In genomic region chr6:4436439-4436838, GRCm38 (mm10) we compare ENCODE assay signal across 24 mouse cellular contexts.
DNase-seq lines count a peak whose midpoint lies in the region; ATAC-seq and TF ChIP-seq lines count a peak whose summit lies in the region.
"Had no signal": no experiment of that assay in that cellular context is flagged by ENCODE, and none has a peak within 500 bp of the region (broad histone marks: within the 10 kb centered on the region; RNA-seq: fewer than 3 reads in every experiment).

No protein-coding gene starts in this region.

- no peaks in the 10 kb centered on the region for H3K27me3 ChIP-seq in kidney, postnatal 0 days (ENCODE audit: insufficient read depth, low read length)
- H3K27me3 ChIP-seq in kidney, embryonic 15.5 days: 0 out of 2 replicates have a peak, but pooled peaks cover 3% of the 10 kb centered on the region
- H3K27me3 ChIP-seq in limb, embryonic 13.5 days: no peaks in the 10 kb centered on the region
- H3K27me3 ChIP-seq: forebrain, embryonic 12.5 days; heart, embryonic 13.5 days; hindbrain, embryonic 15.5 days; intestine, embryonic 15.5 days; midbrain, embryonic 13.5 days; neural tube, embryonic 12.5 days had no signal

- intact Hi-C loops in gastrocnemius, adult 2 months (cut with DNase I): no loop called here

- no peaks in the 10 kb centered on the region for H3K4me1 ChIP-seq in kidney, postnatal 0 days (replicated peaks; ENCODE audit: insufficient read depth, low read length)
- H3K4me1 ChIP-seq in kidney, embryonic 15.5 days: peaks cover 3% of the 10 kb centered on the region; the same call in 1 of the 2 replicates
- peaks cover 9% of the 10 kb centered on the region for H3K4me1 ChIP-seq in limb, embryonic 13.5 days
- H3K4me1 ChIP-seq: forebrain, embryonic 12.5 days; heart, embryonic 13.5 days; hindbrain, embryonic 15.5 days; intestine, embryonic 15.5 days; midbrain, embryonic 13.5 days; neural tube, embryonic 12.5 days had no signal

- no peaks in the 10 kb centered on the region for H3K36me3 ChIP-seq in kidney, postnatal 0 days (ENCODE audit: insufficient read depth, low read length)
- H3K36me3 ChIP-seq in kidney, embryonic 15.5 days: no peaks in the 10 kb centered on the region
- no peaks in the 10 kb centered on the region for H3K36me3 ChIP-seq in limb, embryonic 13.5 days
- H3K36me3 ChIP-seq: forebrain, embryonic 12.5 days; heart, embryonic 13.5 days; hindbrain, embryonic 15.5 days; intestine, embryonic 15.5 days; midbrain, embryonic 13.5 days; neural tube, embryonic 12.5 days had no signal

- DNase-seq in gastrocnemius, adult 2 months: no peak
- DNase-seq in gastrocnemius, adult 18-20 months (ENCODE audit: low spot score): no peak
- DNase-seq in kidney, postnatal 0 days (ENCODE audit: low spot score): peak; percentile 43
- peak; percentile 36 for DNase-seq in NIH3T3 (ENCODE audit: low read depth)
- DNase-seq in adrenal gland, postnatal 4 days (ENCODE audit: low spot score in 2 of 2): no peak
- no peak for DNase-seq in lung, postnatal 10 days
- DNase-seq: cerebellum, adult 2 months; cerebellum, postnatal 25 days; heart, adult 2 months; heart, postnatal 4 days; lung, adult 18-20 months; lung, postnatal 14 days; right cerebral cortex, postnatal 14 days; spleen, adult 18-20 months; thymus, postnatal 14 days had no signal

- H3K4me3 ChIP-seq in gastrocnemius, adult 2 months: no peak overlapping the region
- no peak overlapping the region for H3K4me3 ChIP-seq in kidney, postnatal 0 days (replicated peaks; ENCODE audit: low read depth, low read length)
- H3K4me3 ChIP-seq in kidney, embryonic 15.5 days (replicated peaks): no peak overlapping the region
- H3K4me3 ChIP-seq in limb, embryonic 13.5 days: no peak overlapping the region
- H3K4me3 ChIP-seq: forebrain, embryonic 12.5 days; heart, adult 2 months; heart, embryonic 13.5 days; hindbrain, embryonic 15.5 days; intestine, embryonic 15.5 days; midbrain, embryonic 13.5 days; neural tube, embryonic 12.5 days had no signal

- no peak for TF ChIP-seq CTCF in gastrocnemius, adult 2 months (IDR thresholded peaks at IDR 0.05)
- no peak for TF ChIP-seq CTCF in kidney, postnatal 0 days (IDR thresholded peaks at IDR 0.05; ENCODE audit: low read depth)

- ATAC-seq in kidney, postnatal 0 days (replicated peaks; ENCODE audit: low FRiP score, low read depth): no peak
- no peak for ATAC-seq in kidney, embryonic 15.5 days (replicated peaks; ENCODE audit: low FRiP score)
- ATAC-seq in limb, embryonic 13.5 days (ENCODE audit: low FRiP score, low read depth): peak; percentile 85
- ATAC-seq: CD4-positive, CD25-positive, alpha-beta regulatory T cell, adult 4 months; intestine, embryonic 15.5 days; midbrain, embryonic 13.5 days had no signal

- H3K9me3 ChIP-seq in kidney, postnatal 0 days (replicated peaks; ENCODE audit: low read length): no peaks in the 10 kb centered on the region
- H3K9me3 ChIP-seq in kidney, embryonic 15.5 days (replicated peaks): no peaks in the 10 kb centered on the region
- H3K9me3 ChIP-seq in limb, embryonic 13.5 days: no peaks in the 10 kb centered on the region
- H3K9me3 ChIP-seq: forebrain, embryonic 12.5 days; heart, embryonic 13.5 days; hindbrain, embryonic 15.5 days; intestine, embryonic 15.5 days; midbrain, embryonic 13.5 days; neural tube, embryonic 12.5 days had no signal

- no peak overlapping the region for H3K4me2 ChIP-seq in kidney, postnatal 0 days (ENCODE audit: low read length)
- no peak overlapping the region for H3K4me2 ChIP-seq in kidney, embryonic 15.5 days
- H3K4me2 ChIP-seq in limb, embryonic 13.5 days (replicated peaks): no peak overlapping the region
- H3K4me2 ChIP-seq: forebrain, embryonic 12.5 days; heart, embryonic 13.5 days; hindbrain, embryonic 15.5 days; intestine, embryonic 15.5 days; midbrain, embryonic 13.5 days; neural tube, embryonic 12.5 days had no signal

- WGBS in kidney, postnatal 0 days: 52% methylated on average over 4 of the region's 4 CpGs
- 52% methylated on average over 4 of the region's 4 CpGs for WGBS in kidney, embryonic 15.5 days
- 38% methylated on average over 4 of the region's 4 CpGs for WGBS in limb, embryonic 13.5 days

- no peak overlapping the region for H3K9ac ChIP-seq in kidney, postnatal 0 days (ENCODE audit: low read depth, low read length)
- no peak overlapping the region for H3K9ac ChIP-seq in kidney, embryonic 15.5 days
- no peak overlapping the region for H3K9ac ChIP-seq in limb, embryonic 13.5 days
- H3K9ac ChIP-seq: forebrain, embryonic 12.5 days; heart, embryonic 13.5 days; hindbrain, embryonic 15.5 days; intestine, embryonic 15.5 days; midbrain, embryonic 13.5 days; neural tube, embryonic 12.5 days had no signal

- peak overlapping the region; percentile 73 for H3K27ac ChIP-seq in gastrocnemius, adult 2 months
- H3K27ac ChIP-seq in kidney, postnatal 0 days: no peak overlapping the region
- H3K27ac ChIP-seq in kidney, embryonic 15.5 days: no peak overlapping the region
- H3K27ac ChIP-seq in limb, embryonic 13.5 days: peak overlapping the region; percentile 84
- H3K27ac ChIP-seq: forebrain, embryonic 12.5 days; heart, adult 2 months; heart, embryonic 13.5 days; hindbrain, embryonic 15.5 days; intestine, embryonic 15.5 days; midbrain, embryonic 13.5 days; neural tube, embryonic 12.5 days had no signal

Comparison
In these comparisons a context has a peak if more than half of its experiments do, and no peak if none do; other contexts are left out.
1. DNase-seq: peak in kidney, postnatal 0 days (single experiment) and NIH3T3 (single experiment); none in gastrocnemius, adult 2 months (single experiment), gastrocnemius, adult 18-20 months (single experiment), adrenal gland, postnatal 4 days (0 of 2) and lung, postnatal 10 days (single experiment).
2. H3K27ac ChIP-seq: peak in gastrocnemius, adult 2 months (single experiment) and limb, embryonic 13.5 days (single experiment); none in kidney, postnatal 0 days (single experiment) and kidney, embryonic 15.5 days (single experiment).